In the genomic region with DNA sequence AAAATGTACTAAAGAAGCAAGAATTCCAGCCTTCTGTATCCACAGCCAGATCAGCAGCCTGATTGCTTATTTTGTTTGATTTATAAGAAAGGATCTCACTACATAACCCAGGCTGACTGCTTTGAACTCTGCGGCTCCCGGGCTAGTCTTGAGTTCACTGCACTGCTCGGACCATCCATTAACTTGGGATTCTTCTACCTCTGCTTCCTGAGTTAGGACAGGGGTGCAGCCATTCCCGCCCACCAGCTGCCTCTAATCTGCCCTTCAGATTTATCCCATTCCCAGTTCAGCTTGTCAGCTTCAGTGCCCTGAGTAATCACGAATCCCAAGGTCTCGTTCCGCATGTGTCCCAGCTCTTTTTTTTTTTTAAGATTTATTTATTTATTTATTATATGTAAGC, we compare ENCODE assay signal across 17 mouse cellular contexts.
DNase-seq lines count a peak whose midpoint lies in the region; ATAC-seq lines count a peak whose summit lies in the region.
"Had no signal": no experiment of that assay in that cellular context is flagged by ENCODE, and none has a peak within 500 bp of the region (broad histone marks: within the 10 kb centered on the region; RNA-seq: fewer than 3 reads in every experiment).

No protein-coding gene starts in this region.

- no peak overlapping the region for H3K4me2 ChIP-seq in midbrain, embryonic 16.5 days (ENCODE audit: low read length)
- no peak overlapping the region for H3K4me2 ChIP-seq in neural tube, embryonic 13.5 days
- H3K4me2 ChIP-seq in heart, embryonic 11.5 days, result no peak overlapping the region
- H3K4me2 ChIP-seq: hindbrain, embryonic 13.5 days had no signal

- DNase-seq in adrenal gland, adult (ENCODE audit: inconsistent age in 2 of 2, low spot score in 1 of 2), result peak; percentile 40 to 66
- no peak for DNase-seq in adrenal gland, postnatal 4 days (ENCODE audit: low spot score in 2 of 2)
- DNase-seq in kidney, adult 9 months, result peak; percentile 11
- DNase-seq in kidney, adult 11 months, result no peak
- DNase-seq in midbrain, embryonic 10.5 days (ENCODE audit: low spot score), result no peak
- DNase-seq: cerebellum, adult 8-10 months; heart, adult 18-20 months; layer of hippocampus, postnatal 36 days had no signal

- peak overlapping the region; percentile 69 for H3K27ac ChIP-seq in midbrain, embryonic 10.5 days (replicated peaks)
- no peak overlapping the region for H3K27ac ChIP-seq in midbrain, embryonic 16.5 days (ENCODE audit: low read length)
- H3K27ac ChIP-seq in neural tube, embryonic 13.5 days (replicated peaks), result peak overlapping the region; percentile 73
- no peak overlapping the region for H3K27ac ChIP-seq in heart, embryonic 11.5 days (ENCODE audit: low read depth, low read length)
- H3K27ac ChIP-seq: liver, embryonic 14.5 days had no signal

- peaks cover 45% of the 10 kb centered on the region for H3K4me1 ChIP-seq in midbrain, embryonic 10.5 days
- no peaks in the 10 kb centered on the region for H3K4me1 ChIP-seq in midbrain, embryonic 16.5 days (ENCODE audit: control insufficient read depth, insufficient read depth, low read length)
- peaks cover 26% of the 10 kb centered on the region for H3K4me1 ChIP-seq in neural tube, embryonic 13.5 days (replicated peaks)
- no peaks in the 10 kb centered on the region for H3K4me1 ChIP-seq in heart, embryonic 11.5 days (ENCODE audit: control insufficient read depth, insufficient read depth, low read length)

- H3K9ac ChIP-seq in midbrain, embryonic 16.5 days (ENCODE audit: low read depth, low read length), result no peak overlapping the region
- H3K9ac ChIP-seq in neural tube, embryonic 13.5 days, result no peak overlapping the region
- no peak overlapping the region for H3K9ac ChIP-seq in heart, embryonic 11.5 days (ENCODE audit: low read depth, low read length)
- H3K9ac ChIP-seq: hindbrain, embryonic 13.5 days; liver, embryonic 14.5 days had no signal

- no peaks in the 10 kb centered on the region for H3K9me3 ChIP-seq in midbrain, embryonic 10.5 days (replicated peaks)
- H3K9me3 ChIP-seq in midbrain, embryonic 16.5 days (replicated peaks; ENCODE audit: control insufficient read depth, low read length, poor library complexity, severe bottlenecking), result no peaks in the 10 kb centered on the region
- no peaks in the 10 kb centered on the region for H3K9me3 ChIP-seq in neural tube, embryonic 13.5 days
- no peaks in the 10 kb centered on the region for H3K9me3 ChIP-seq in heart, embryonic 11.5 days (replicated peaks; ENCODE audit: control insufficient read depth, low read length)
- H3K9me3 ChIP-seq: G1E; hindbrain, embryonic 13.5 days; limb, embryonic 10.5 days had no signal

- H3K4me3 ChIP-seq in midbrain, embryonic 10.5 days, result no peak overlapping the region
- H3K4me3 ChIP-seq in midbrain, embryonic 16.5 days (ENCODE audit: low read depth, low read length), result no peak overlapping the region
- no peak overlapping the region for H3K4me3 ChIP-seq in neural tube, embryonic 13.5 days
- H3K4me3 ChIP-seq in heart, embryonic 11.5 days (ENCODE audit: low read depth, low read length), result no peak overlapping the region
- H3K4me3 ChIP-seq: hindbrain, embryonic 13.5 days; limb, embryonic 10.5 days had no signal

- peaks cover 26% of the 10 kb centered on the region for H3K27me3 ChIP-seq in midbrain, embryonic 10.5 days (ENCODE audit: low read depth, poor library complexity, severe bottlenecking)
- H3K27me3 ChIP-seq in midbrain, embryonic 16.5 days (ENCODE audit: control insufficient read depth, insufficient read depth, low read depth, low read length), result no peaks in the 10 kb centered on the region
- H3K27me3 ChIP-seq in neural tube, embryonic 13.5 days, result no peaks in the 10 kb centered on the region
- H3K27me3 ChIP-seq in heart, embryonic 11.5 days (ENCODE audit: control insufficient read depth, insufficient read depth, low read length), result no peaks in the 10 kb centered on the region

- H3K36me3 ChIP-seq in midbrain, embryonic 10.5 days, result peaks cover 26% of the 10 kb centered on the region
- peaks cover 9% of the 10 kb centered on the region; the same call in 1 of the 2 replicates for H3K36me3 ChIP-seq in midbrain, embryonic 16.5 days (ENCODE audit: control insufficient read depth, insufficient read depth, low read length)
- peaks cover 45% of the 10 kb centered on the region for H3K36me3 ChIP-seq in neural tube, embryonic 13.5 days
- H3K36me3 ChIP-seq in heart, embryonic 11.5 days (ENCODE audit: control insufficient read depth, insufficient read depth, low read length), result 0 out of 2 replicates have a peak, but pooled peaks cover 3% of the 10 kb centered on the region

- no peak for ATAC-seq in midbrain, embryonic 16.5 days
- no peak for ATAC-seq in neural tube, embryonic 13.5 days (ENCODE audit: low read depth)
- no peak for ATAC-seq in heart, embryonic 11.5 days (replicated peaks; ENCODE audit: insufficient number of reproducible peaks, low FRiP score, low TSS enrichment)
- ATAC-seq: CD4-positive, CD25-positive, alpha-beta regulatory T cell, adult 4 months; lung, postnatal 0 days had no signal

- WGBS in midbrain, embryonic 10.5 days, result 66% methylated on average over 7 of the region's 7 CpGs
- WGBS in midbrain, embryonic 16.5 days, result 47% methylated on average over 7 of the region's 7 CpGs
- WGBS in neural tube, embryonic 13.5 days, result 25% methylated on average over 7 of the region's 7 CpGs
- WGBS in heart, embryonic 11.5 days (ENCODE audit: insufficient replicate concordance), result 84% methylated on average over 7 of the region's 7 CpGs

Comparison
In these comparisons a context has a peak if more than half of its experiments do, and no peak if none do; other contexts are left out.
1. DNase-seq: peak in adrenal gland, adult (2 of 2) and kidney, adult 9 months (single experiment); none in adrenal gland, postnatal 4 days (0 of 2), kidney, adult 11 months (single experiment) and midbrain, embryonic 10.5 days (single experiment).
2. H3K27ac ChIP-seq: peak in midbrain, embryonic 10.5 days (single experiment) and neural tube, embryonic 13.5 days (single experiment); none in midbrain, embryonic 16.5 days (single experiment) and heart, embryonic 11.5 days (single experiment).